31 mouse cellular contexts compared by ENCODE assay signal in the genomic region with DNA sequence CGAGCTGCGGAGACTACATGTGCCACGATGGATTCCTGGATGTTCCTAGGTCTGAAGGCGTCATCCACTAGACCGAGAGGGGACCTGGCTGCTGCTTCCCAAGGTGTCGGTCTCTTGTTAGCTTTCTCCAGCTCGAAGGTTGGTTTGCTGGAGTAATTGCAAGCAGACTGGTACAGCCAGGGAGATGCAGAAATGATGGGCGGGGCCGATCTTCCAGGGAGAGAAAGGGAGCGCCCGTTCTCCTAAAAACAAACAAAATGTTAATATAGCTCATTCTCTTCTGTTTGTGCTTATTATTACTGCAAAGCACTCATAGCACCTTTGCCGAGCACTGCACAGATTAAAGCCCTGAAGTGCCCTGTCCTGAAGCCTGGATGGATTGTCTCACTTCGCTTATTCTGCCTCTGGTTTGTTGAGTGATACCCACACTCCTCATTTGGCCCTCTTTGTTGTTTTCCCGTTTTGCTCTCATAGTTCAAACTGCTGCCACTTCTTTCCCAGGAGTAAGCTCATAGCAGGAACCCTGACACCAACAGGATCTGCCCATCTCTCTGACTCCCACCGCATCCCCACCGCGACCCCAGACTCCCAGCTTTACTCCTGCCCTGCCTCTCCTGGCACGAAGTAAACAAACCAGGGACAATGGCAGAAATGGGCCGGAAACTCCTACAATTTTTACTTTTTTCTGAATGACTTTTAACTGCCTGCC. TPM values are rescaled to one million over a fixed set of nuclear protein-coding genes. Genes with fewer than 3 reads are reported as not detected.
DNase-seq lines count a peak whose midpoint lies in the region; ATAC-seq and TF ChIP-seq lines count a peak whose summit lies in the region.
"Had no signal": no experiment of that assay in that cellular context is flagged by ENCODE, and none has a peak within 500 bp of the region (broad histone marks: within the 10 kb centered on the region; RNA-seq: fewer than 3 reads in every experiment).

No protein-coding gene starts in this region.

- ATAC-seq in frontal cortex, adult (ENCODE audit: low TSS enrichment): peak; percentile 13; the same call in 1 of the 2 replicates
- no peak for ATAC-seq in intestine, embryonic 14.5 days (replicated peaks; ENCODE audit: low FRiP score, low TSS enrichment, low read depth)
- ATAC-seq in intestine, embryonic 16.5 days: no peak
- no peak for ATAC-seq in stomach, embryonic 16.5 days (ENCODE audit: insufficient read depth, low FRiP score)
- ATAC-seq: activated CD4-positive, CD25-positive, alpha-beta regulatory T cell, adult 4 months; hindbrain, embryonic 16.5 days had no signal

- H3K27ac ChIP-seq in intestine, embryonic 14.5 days (ENCODE audit: low read depth): no peak overlapping the region
- H3K27ac ChIP-seq in intestine, embryonic 16.5 days (ENCODE audit: low read length): no peak overlapping the region
- H3K27ac ChIP-seq in small intestine, adult 2 months (ENCODE audit: insufficient read depth, low read depth, low read length): peak overlapping the region; percentile 20; the same call in 1 of the 2 replicates
- H3K27ac ChIP-seq in stomach, embryonic 16.5 days (ENCODE audit: low read length): peak overlapping the region; percentile 66
- H3K27ac ChIP-seq: embryonic facial prominence, embryonic 10.5 days; embryonic facial prominence, embryonic 13.5 days; forebrain, embryonic 12.5 days; forebrain, embryonic 15.5 days; gastrocnemius, adult 2 months; heart, embryonic 13.5 days; hindbrain, embryonic 10.5 days; hindbrain, embryonic 13.5 days had no signal

- 63% methylated on average over 19 of the region's 19 CpGs for WGBS in intestine, embryonic 14.5 days
- 59% methylated on average over 19 of the region's 19 CpGs for WGBS in intestine, embryonic 16.5 days
- 53% methylated on average over 19 of the region's 19 CpGs for WGBS in small intestine, adult 2 months
- WGBS in stomach, embryonic 16.5 days: 59% methylated on average over 19 of the region's 19 CpGs

- intact Hi-C loops in left cerebral cortex, postnatal 14 days (cut with DNase I): no loop called here

- H3K27me3 ChIP-seq in intestine, embryonic 14.5 days (replicated peaks; ENCODE audit: control insufficient read depth, insufficient read depth, low read length): no peaks in the 10 kb centered on the region
- H3K27me3 ChIP-seq in intestine, embryonic 16.5 days (replicated peaks; ENCODE audit: control insufficient read depth, insufficient read depth, low read length): no peaks in the 10 kb centered on the region
- no peaks in the 10 kb centered on the region for H3K27me3 ChIP-seq in small intestine, adult 2 months (ENCODE audit: control insufficient read depth, insufficient read depth, low read length)
- H3K27me3 ChIP-seq in stomach, embryonic 16.5 days (ENCODE audit: control insufficient read depth, insufficient read depth, low read length): no peaks in the 10 kb centered on the region
- H3K27me3 ChIP-seq: embryonic facial prominence, embryonic 13.5 days; forebrain, embryonic 12.5 days; forebrain, embryonic 15.5 days; heart, embryonic 13.5 days; hindbrain, embryonic 13.5 days had no signal

- peaks cover 20% of the 10 kb centered on the region for H3K36me3 ChIP-seq in intestine, embryonic 14.5 days (ENCODE audit: control insufficient read depth, insufficient read depth, low read length)
- H3K36me3 ChIP-seq in intestine, embryonic 16.5 days (ENCODE audit: control insufficient read depth, insufficient read depth, low read length): no peaks in the 10 kb centered on the region
- no peaks in the 10 kb centered on the region for H3K36me3 ChIP-seq in small intestine, adult 2 months (ENCODE audit: control insufficient read depth, insufficient read depth, low read length)
- no peaks in the 10 kb centered on the region for H3K36me3 ChIP-seq in stomach, embryonic 16.5 days (ENCODE audit: control insufficient read depth, insufficient read depth, low read length)
- H3K36me3 ChIP-seq: embryonic facial prominence, embryonic 10.5 days; embryonic facial prominence, embryonic 13.5 days; forebrain, embryonic 12.5 days; forebrain, embryonic 15.5 days; heart, embryonic 13.5 days; hindbrain, embryonic 10.5 days; hindbrain, embryonic 13.5 days had no signal

- no peak for DNase-seq in frontal cortex, postnatal 10 days (ENCODE audit: low spot score in 2 of 2)
- DNase-seq in intestine, embryonic 14.5 days (ENCODE audit: low spot score): peak; percentile 48
- no peak for DNase-seq in left cerebral cortex, postnatal 14 days (ENCODE audit: low spot score in 2 of 2)
- no peak for DNase-seq in retina, embryonic 14.5 days (ENCODE audit: low spot score)
- DNase-seq: adrenal gland, adult 8-10 months; adrenal gland, postnatal 25 days; cerebellum, adult 11-12 months; cerebellum, adult 8-10 months; cerebellum, postnatal 10 days; cerebellum, postnatal 36 days; embryo, embryonic 11 days; gastrocnemius, adult 2 months; gastrocnemius, postnatal 14 days; heart, adult 18-20 months; heart, postnatal 36 days had no signal

- TF ChIP-seq CTCF in small intestine, adult 2 months (IDR thresholded peaks at IDR 0.05; ENCODE audit: extremely low read depth, insufficient read length, insufficient replicate concordance, low read depth, low read length): no peak

- no peak overlapping the region for H3K4me3 ChIP-seq in intestine, embryonic 14.5 days (ENCODE audit: low read depth, low read length)
- H3K4me3 ChIP-seq in intestine, embryonic 16.5 days (ENCODE audit: low read length): no peak overlapping the region
- H3K4me3 ChIP-seq in small intestine, adult 2 months (ENCODE audit: low read depth, low read length): no peak overlapping the region
- H3K4me3 ChIP-seq in stomach, embryonic 16.5 days (replicated peaks; ENCODE audit: low read length): no peak overlapping the region
- H3K4me3 ChIP-seq: embryonic facial prominence, embryonic 10.5 days; embryonic facial prominence, embryonic 13.5 days; erythroblast, embryonic 14.5 days; forebrain, embryonic 12.5 days; forebrain, embryonic 15.5 days; gastrocnemius, adult 2 months; heart, embryonic 13.5 days; hindbrain, embryonic 10.5 days; hindbrain, embryonic 13.5 days had no signal

- H3K4me1 ChIP-seq in intestine, embryonic 14.5 days (replicated peaks; ENCODE audit: control insufficient read depth, insufficient read depth, low read length): peaks cover 8% of the 10 kb centered on the region; the same call in 1 of the 2 replicates
- peaks cover 6% of the 10 kb centered on the region; the same call in 1 of the 2 replicates for H3K4me1 ChIP-seq in intestine, embryonic 16.5 days (ENCODE audit: control insufficient read depth, insufficient read depth, low read length)
- peaks cover 9% of the 10 kb centered on the region; the same call in 1 of the 2 replicates for H3K4me1 ChIP-seq in small intestine, adult 2 months (ENCODE audit: control insufficient read depth, insufficient read depth, insufficient read length, low read length)
- H3K4me1 ChIP-seq in stomach, embryonic 16.5 days (ENCODE audit: control insufficient read depth, insufficient read depth, low read length): peaks cover 6% of the 10 kb centered on the region; the same call in 1 of the 2 replicates
- H3K4me1 ChIP-seq: forebrain, embryonic 12.5 days; forebrain, embryonic 15.5 days; hindbrain, embryonic 10.5 days; hindbrain, embryonic 13.5 days had no signal

- H3K9me3 ChIP-seq in intestine, embryonic 14.5 days (ENCODE audit: control insufficient read depth, low read length): no peaks in the 10 kb centered on the region
- H3K9me3 ChIP-seq in intestine, embryonic 16.5 days (ENCODE audit: control insufficient read depth, low read length): no peaks in the 10 kb centered on the region
- no peaks in the 10 kb centered on the region for H3K9me3 ChIP-seq in stomach, embryonic 16.5 days (replicated peaks; ENCODE audit: control insufficient read depth, low read length)
- H3K9me3 ChIP-seq: embryonic facial prominence, embryonic 10.5 days; embryonic facial prominence, embryonic 13.5 days; forebrain, embryonic 12.5 days; forebrain, embryonic 15.5 days; heart, embryonic 13.5 days; hindbrain, embryonic 10.5 days; hindbrain, embryonic 13.5 days had no signal

- no peak overlapping the region for H3K9ac ChIP-seq in intestine, embryonic 14.5 days (ENCODE audit: low read length)
- H3K9ac ChIP-seq in intestine, embryonic 16.5 days (ENCODE audit: low read depth, low read length): no peak overlapping the region
- peak overlapping the region; percentile 37; the same call in 1 of the 2 replicates for H3K9ac ChIP-seq in stomach, embryonic 16.5 days (ENCODE audit: low read length)
- H3K9ac ChIP-seq: embryonic facial prominence, embryonic 13.5 days; forebrain, embryonic 12.5 days; forebrain, embryonic 15.5 days; heart, embryonic 13.5 days; hindbrain, embryonic 13.5 days had no signal

- TF ChIP-seq POLR2A in small intestine, adult 2 months (IDR thresholded peaks at IDR 0.05; ENCODE audit: low read depth, low read length): no peak

- H3K4me2 ChIP-seq in intestine, embryonic 14.5 days (ENCODE audit: low read length): no peak overlapping the region
- H3K4me2 ChIP-seq in intestine, embryonic 16.5 days (ENCODE audit: low read depth, low read length): no peak overlapping the region
- no peak overlapping the region for H3K4me2 ChIP-seq in stomach, embryonic 16.5 days (ENCODE audit: low read depth, low read length)
- H3K4me2 ChIP-seq: embryonic facial prominence, embryonic 13.5 days; forebrain, embryonic 12.5 days; forebrain, embryonic 15.5 days; heart, embryonic 13.5 days; hindbrain, embryonic 13.5 days had no signal

RNA-seq across cellular contexts. Expression of a gene that starts 45.4 kb away (rescaled TPM):
- not detected in 2 replicates for polyA plus RNA-seq in intestine, embryonic 14.5 days (2014; fragmentation: Nextera tagmentation; extraction: Ambion mirVana)
- 0.45 and 0.59 TPM in 2 replicates for polyA plus RNA-seq in intestine, embryonic 16.5 days (2015; fragmentation: Nextera tagmentation; extraction: Ambion mirVana)
- polyA plus RNA-seq in small intestine, adult 2 months (2012; rRNA removed): not detected in 2 replicates
- polyA plus RNA-seq in stomach, embryonic 16.5 days (2015; fragmentation: Nextera tagmentation; extraction: Ambion mirVana): 3.6 and 21.6 TPM in 2 replicates
- not detected for total RNA-seq in left cerebral cortex, postnatal 14 days (2021)
- total RNA-seq: adrenal gland, postnatal 25 days; ES-E14 had no signal
- polyA plus RNA-seq: activated CD4-positive, CD25-positive, alpha-beta regulatory T cell, adult 4 months; cortical plate, adult 2 months; embryonic facial prominence, embryonic 10.5 days; erythroblast, embryonic 14.5 days; forebrain, embryonic 12.5 days; forebrain, embryonic 15.5 days; hindbrain, embryonic 10.5 days had no signal

Comparison
In these comparisons a context has a peak if more than half of its experiments do, and no peak if none do; other contexts are left out.
1. H3K27ac ChIP-seq: peak in small intestine, adult 2 months (single experiment) and stomach, embryonic 16.5 days (single experiment); none in intestine, embryonic 14.5 days (single experiment) and intestine, embryonic 16.5 days (single experiment).